Mouse (Mus musculus) CH12.LX (cell line): ENCODE measurements at regions not wholly inside any gene's neighbourhood (a gene's known extent, or its start where the extent isn't known, plus 50 kb on each side); places are given as distances from the start of the nearest gene placed in this dataset.

ENCODE experiments used
- CHD1 ChIP-seq: IDR thresholded peaks from 2 replicates; pipeline ENCODE4 v1.6.1; 2012; ENCODE audit warnings: low read depth, low read length, improper control_type of control experiment, inconsistent platforms
- CTCF ChIP-seq, 2 experiments: IDR thresholded peaks in 1 of 2; conservative IDR thresholded peaks in 1 of 2; 2 replicates each; pipeline ENCODE4 v1.5.1; 2011 to 2012; ENCODE audit warnings: low read depth in 2 of 2, low read length in 2 of 2, improper control_type of control experiment in 1 of 2, inconsistent platforms in 1 of 2, mild to moderate bottlenecking in 1 of 2, moderate library complexity in 1 of 2
- MYC ChIP-seq: IDR thresholded peaks from 2 replicates; pipeline ENCODE4 v1.6.1; 2011; ENCODE audit warnings: low read depth, mild to moderate bottlenecking, improper control_type of control experiment, low read length
- USF1 ChIP-seq: IDR thresholded peaks from 2 replicates; pipeline ENCODE4 v1.6.1; 2014; ENCODE audit warnings: low read depth, mild to moderate bottlenecking, inconsistent platforms, low read length, improper control_type of control experiment
- ZMIZ1 ChIP-seq: IDR thresholded peaks from 2 replicates; pipeline ENCODE4 v1.6.1; 2012; ENCODE audit warnings: low read depth, mild to moderate bottlenecking, inconsistent platforms, low read length, improper control_type of control experiment

DNA sequence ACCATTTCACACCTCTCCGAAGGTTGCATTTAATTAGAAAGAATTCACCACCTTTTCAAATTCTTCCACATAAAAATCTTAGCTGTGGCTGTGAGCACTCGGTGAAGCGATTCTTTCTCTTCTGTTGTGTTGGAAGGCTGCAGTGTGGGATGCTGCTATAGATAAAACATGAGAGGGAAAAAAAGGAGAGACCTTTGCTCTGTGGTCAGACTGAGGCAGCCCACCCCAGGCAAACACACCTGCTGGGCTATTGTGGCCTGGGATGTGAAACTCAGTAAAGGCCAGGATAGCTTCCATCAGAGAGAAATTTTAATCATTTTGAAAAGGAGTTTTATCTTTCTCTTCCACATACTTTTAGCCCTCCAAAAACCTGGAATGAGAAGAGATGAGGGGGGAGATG lies 625.3 kb upstream of the Akr1e1 start:
- TF ChIP-seq CTCF (conservative IDR thresholded peaks at IDR 0.05 in 1 of 2, IDR thresholded peaks at IDR 0.05 in 1 of 2; ENCODE audit: low read depth in 2 of 2, low read length in 2 of 2) (no peak), USF1 (no peak), MYC (no peak), CHD1 (no peak), ZMIZ1 (no peak)
